In the genomic region with DNA sequence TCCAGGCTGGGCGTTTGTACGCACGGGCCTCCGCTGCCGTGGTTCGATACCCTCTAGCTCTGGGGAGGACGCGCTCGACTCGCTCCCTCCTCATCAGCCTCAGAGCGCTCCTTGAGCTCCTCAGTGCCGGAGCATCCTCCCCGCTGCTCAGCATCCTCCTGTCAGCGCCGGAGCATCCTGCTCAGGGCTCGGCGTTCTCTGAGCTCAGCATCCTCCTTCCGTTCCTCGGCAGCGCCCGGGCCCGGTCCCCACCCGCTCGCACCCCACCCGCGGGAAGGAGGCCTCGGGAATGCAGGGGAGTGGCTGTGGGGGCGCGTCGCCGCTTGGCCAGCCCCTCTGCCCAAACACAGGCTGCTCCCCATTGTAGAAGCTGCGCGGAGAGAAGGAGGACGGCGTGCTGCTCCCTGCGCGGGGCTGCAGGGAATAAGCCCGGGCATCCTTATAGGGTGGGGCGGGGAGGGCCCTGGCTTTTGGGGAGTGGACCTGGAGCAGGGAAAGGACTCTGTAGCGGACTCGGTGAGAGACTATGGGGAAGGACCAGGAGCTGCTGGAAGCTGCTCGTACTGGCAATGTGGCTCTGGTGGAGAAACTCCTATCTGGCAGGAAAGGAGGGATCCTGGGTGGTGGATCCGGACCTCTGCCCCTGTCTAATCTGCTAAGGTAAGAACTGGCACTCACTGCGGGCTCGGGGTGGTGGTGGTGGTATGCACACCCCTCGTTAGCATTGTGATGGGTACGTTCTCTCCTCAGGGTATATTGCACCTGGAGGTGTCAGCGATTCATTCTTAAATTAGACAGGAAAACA, we compare ENCODE assay signal across 9 mouse cellular contexts. TPM values are rescaled to one million over a fixed set of nuclear protein-coding genes. Genes with fewer than 3 reads are reported as not detected.
A peak's percentile ranks its signal among the peaks of the same experiment; 100 is the strongest.
DNase-seq lines count a peak whose midpoint lies in the region; ATAC-seq and TF ChIP-seq lines count a peak whose summit lies in the region.
"Had no signal": no experiment of that assay in that cellular context is flagged by ENCODE, and none has a peak within 500 bp of the region (broad histone marks: within the 10 kb centered on the region; RNA-seq: fewer than 3 reads in every experiment).

TSS of gene Anks1b (plus strand) at position 364 of the 805 bp plus-strand sequence.

- no peak for DNase-seq in Patski (ENCODE audit: low read depth, low spot score)
- DNase-seq in brain, embryonic 18.5 days (ENCODE audit: low read depth, low spot score) = peak; percentile 45
- DNase-seq in forebrain, embryonic 11.5 days (ENCODE audit: low spot score) = peak; percentile 82
- DNase-seq in hindbrain, embryonic 10.5 days (ENCODE audit: low spot score) = peak; percentile 75
- DNase-seq in layer of hippocampus, postnatal 36 days = peak; percentile 71 to 77
- peak; percentile 1 for DNase-seq in lung, postnatal 14 days
- DNase-seq in right cerebral cortex, postnatal 10 days (ENCODE audit: low spot score in 2 of 2) = peak; percentile 86 to 88
- DNase-seq in c-Kit-positive CD71-positive TER-119-positive erythroid progenitor cells, embryonic 14.5 days (ENCODE audit: low spot score) = no peak

- no peak for TF ChIP-seq CTCF in Patski (IDR thresholded peaks at IDR 0.05)

- POLR2A ChIA-PET in Patski (lab: Charles Lee) = no interaction called here

- in situ Hi-C loops in Patski (cut with MboI; ENCODE audit: low pct_unique_long_range_greater_than_20kb) = no loop called here

- peak within 1 kb of the TSS; percentile 37; the same call in 1 of the 2 replicates for H3K27ac ChIP-seq in forebrain, embryonic 11.5 days (ENCODE audit: low read depth, low read length)
- H3K27ac ChIP-seq in hindbrain, embryonic 10.5 days = peak within 1 kb of the TSS; percentile 83

- H3K4me1 ChIP-seq in forebrain, embryonic 11.5 days (replicated peaks; ENCODE audit: control insufficient read depth, insufficient read depth, low read length) = no peaks in the 10 kb centered on the region
- peaks cover 12% of the 10 kb centered on the region for H3K4me1 ChIP-seq in hindbrain, embryonic 10.5 days (replicated peaks)

- H3K4me3 ChIP-seq in forebrain, embryonic 11.5 days (ENCODE audit: low read depth, low read length) = peak within 1 kb of the TSS; percentile 75
- H3K4me3 ChIP-seq in hindbrain, embryonic 10.5 days = peak within 1 kb of the TSS; percentile 82

- peak within 1 kb of the TSS; percentile 93 for H3K4me2 ChIP-seq in forebrain, embryonic 11.5 days (ENCODE audit: low read depth, low read length, severe bottlenecking)

- peak within 1 kb of the TSS; percentile 72 for H3K9ac ChIP-seq in forebrain, embryonic 11.5 days (ENCODE audit: low read length)

- H3K9me3 ChIP-seq in forebrain, embryonic 11.5 days (ENCODE audit: control insufficient read depth, low read length) = no peaks in the 10 kb centered on the region
- H3K9me3 ChIP-seq in hindbrain, embryonic 10.5 days = no peaks in the 10 kb centered on the region

- H3K27me3 ChIP-seq in Patski = peaks cover 44% of the 10 kb centered on the region
- no peaks in the 10 kb centered on the region for H3K27me3 ChIP-seq in forebrain, embryonic 11.5 days (ENCODE audit: control insufficient read depth, insufficient read depth, low read length)
- peaks cover 31% of the 10 kb centered on the region for H3K27me3 ChIP-seq in hindbrain, embryonic 10.5 days (ENCODE audit: insufficient read depth, poor library complexity, severe bottlenecking)

- ATAC-seq in Patski = peak; percentile 73
- ATAC-seq in forebrain, embryonic 11.5 days (replicated peaks; ENCODE audit: low FRiP score) = peak; percentile 86

- under 1% methylated on average over 48 of the region's 48 CpGs for WGBS in forebrain, embryonic 11.5 days
- under 1% methylated on average over 48 of the region's 48 CpGs for WGBS in hindbrain, embryonic 10.5 days

- CTCF ChIA-PET in Patski (lab: Charles Lee) = interaction anchor here (0.9 kb wide), 1 partner anchor 9 kb away, joined by 3 read pairs; no protein-coding TSS in a partner anchor

- no peaks in the 10 kb centered on the region for H3K36me3 ChIP-seq in forebrain, embryonic 11.5 days (ENCODE audit: control insufficient read depth, insufficient read depth, low read length)
- H3K36me3 ChIP-seq in hindbrain, embryonic 10.5 days = no peaks in the 10 kb centered on the region

RNA-seq across cellular contexts. Expression of gene Anks1b, which starts in this region (rescaled TPM):
- 0.01 TPM for polyA plus RNA-seq in Patski (2021)
- 15.0 and 17.3 TPM in 2 replicates for polyA plus RNA-seq in forebrain, embryonic 11.5 days (2014; fragmentation: Nextera tagmentation; extraction: Ambion mirVana)
- polyA plus RNA-seq in hindbrain, embryonic 10.5 days (2016; fragmentation: Nextera tagmentation; extraction: Ambion mirVana) = 1.6 and 4.1 TPM in 2 replicates
- 100 to 1,000 TPM; 492 to 532 TPM for total RNA-seq in layer of hippocampus, postnatal 36 days (2021)
- total RNA-seq: hematopoietic stem cell, adult 5-6 weeks had no signal

Comparison
In these comparisons a context has a peak if more than half of its experiments do, and no peak if none do; other contexts are left out.
1. Peak in ATAC-seq in Patski; RNA of the gene not detected or under 1 TPM.
2. DNase-seq: peak in brain, embryonic 18.5 days (single experiment), forebrain, embryonic 11.5 days (single experiment), hindbrain, embryonic 10.5 days (single experiment), layer of hippocampus, postnatal 36 days (2 of 2), lung, postnatal 14 days (single experiment) and right cerebral cortex, postnatal 10 days (2 of 2); none in Patski (single experiment) and c-Kit-positive CD71-positive TER-119-positive erythroid progenitor cells, embryonic 14.5 days (single experiment).